Mouse (Mus musculus) hindbrain, embryonic 13.5 days (tissue): ENCODE results near the gene Sipa1l3. TPM values are rescaled to one million over a fixed set of nuclear protein-coding genes. Genes with fewer than 3 reads are reported as not detected.

Source experiments
- ATAC-seq: fragments of 200-750 bp; cut with Nextera tagmentation; 2 replicates; pipeline ENCODE4 v1.8.0; 2017; ENCODE audit warnings: moderate TSS enrichment; ENCODE audit not compliant: low FRiP score
- H3K27ac ChIP-seq: fragments of 300-500 bp; sonication (generic); 2 replicates; pipeline ENCODE4 v1.5.1; 2015; ENCODE audit warnings: inconsistent platforms, mild to moderate bottlenecking, moderate library complexity
- H3K27me3 ChIP-seq: fragments of 300-500 bp; sonication (generic); 2 replicates; pipeline ENCODE4 v1.6.1; 2015; ENCODE audit warnings: mild to moderate bottlenecking, inconsistent platforms
- H3K36me3 ChIP-seq: fragments of 300-500 bp; sonication (generic); 2 replicates; pipeline ENCODE4 v1.6.1; 2015; ENCODE audit warnings: mild to moderate bottlenecking, inconsistent platforms
- H3K4me1 ChIP-seq: fragments of 300-500 bp; sonication (generic); replicated peaks from 2 replicates; pipeline ENCODE4 v1.6.1; 2015; ENCODE audit warnings: inconsistent platforms
- H3K4me2 ChIP-seq: fragments of 300-500 bp; sonication (generic); 2 replicates; pipeline ENCODE4 v1.6.1; 2015; ENCODE audit warnings: inconsistent platforms, mild to moderate bottlenecking, moderate library complexity
- H3K4me3 ChIP-seq: fragments of 300-500 bp; sonication (generic); 2 replicates; pipeline ENCODE4 v1.5.1; 2015; ENCODE audit warnings: mild to moderate bottlenecking, inconsistent platforms
- H3K9ac ChIP-seq: fragments of 300-500 bp; sonication (generic); 2 replicates; pipeline ENCODE4 v1.6.1; 2015; ENCODE audit warnings: mild to moderate bottlenecking, inconsistent platforms
- H3K9me3 ChIP-seq: fragments of 300-500 bp; sonication (generic); 2 replicates; pipeline ENCODE4 v1.6.1; 2016; ENCODE audit warnings: inconsistent platforms
- WGBS: fragments of 180-500 bp; shearing (Covaris S2); methylation state at CpG from one replicate; pipeline ENCODE4 v1.1.7; 2015; 5-methylcytosine and 5-hydroxymethylcytosine counted together
- polyA plus RNA-seq: library from polyadenylated mRNA; unstranded; fragments of >200 nt; fragmentation: Nextera tagmentation; extraction: Ambion mirVana; gene quantifications from 2 replicates; pipeline ENCODE4 v1.2.1, GENCODE M21; 2015

Sipa1l3 gene
- polyA plus RNA-seq, 1 experiment from 2014 or later = 13.7 TPM

DNA sequence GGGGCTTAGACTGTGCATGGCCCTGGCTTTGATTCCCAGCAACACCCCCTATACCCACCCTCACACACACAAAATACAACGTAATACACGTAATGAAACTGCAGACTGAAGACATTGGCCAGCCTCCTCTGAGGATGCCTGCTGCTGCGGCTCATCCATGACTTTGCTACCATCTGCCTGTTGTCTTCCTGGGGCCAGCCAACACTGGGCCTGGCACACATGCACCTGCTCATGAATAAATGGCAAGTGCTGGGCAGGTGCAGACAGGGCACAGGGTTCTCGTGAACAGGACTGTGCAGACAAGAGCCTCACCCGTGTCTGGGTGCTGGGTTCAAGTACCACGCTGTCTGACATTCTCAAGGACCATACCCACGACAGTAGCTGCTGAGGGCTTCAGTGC, 174.7 kb downstream of the Sipa1l3 start:
- Histone ChIP-seq H3K36me3 (peaks cover 28% of the 10 kb centered on the region), H3K4me2 (no peak overlapping the region), H3K9me3 (no peaks in the 10 kb centered on the region), H3K27me3 (no peaks in the 10 kb centered on the region), H3K27ac (no peak overlapping the region), H3K4me1 (peaks cover 30% of the 10 kb centered on the region), H3K9ac (no peak overlapping the region), H3K4me3 (no peak overlapping the region)
- WGBS = 87% methylated on average over 7 of the region's 7 CpGs
- no peak for ATAC-seq

DNA sequence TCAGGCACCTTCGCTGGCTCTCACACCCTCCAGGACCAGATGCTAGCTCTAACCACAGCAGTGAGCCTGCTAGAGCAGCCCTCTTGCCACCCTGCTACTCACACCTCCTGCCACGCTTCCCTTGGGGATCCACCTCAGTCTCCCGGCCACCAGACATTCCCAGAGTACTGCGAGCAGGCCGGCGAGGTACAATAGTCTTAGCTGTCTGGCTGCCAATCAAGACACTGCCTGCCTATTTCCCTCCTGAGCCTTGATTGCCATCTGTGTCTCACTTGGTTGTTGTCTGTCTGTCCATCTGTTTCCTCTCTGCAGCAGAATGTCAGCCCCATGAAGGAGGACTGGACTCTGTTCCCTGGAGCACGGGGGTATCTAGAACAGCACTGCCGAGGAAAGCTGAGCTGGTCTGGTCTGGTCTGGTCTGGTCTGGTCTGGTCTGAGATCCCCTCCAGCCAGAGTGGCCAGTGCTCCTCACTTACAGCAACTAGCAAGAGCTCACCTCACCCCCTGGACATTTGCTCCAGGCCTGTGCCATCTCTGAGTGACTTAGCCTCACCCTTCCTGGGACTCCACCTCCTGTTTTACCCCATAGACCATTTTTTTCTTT, 175.8 kb downstream of the Sipa1l3 start:
- H3K9ac ChIP-seq = peak overlapping the region; percentile 39; the same call in 1 of the 2 replicates
- 43% methylated on average over 8 of the region's 8 CpGs for WGBS
- peak overlapping the region; percentile 68 for H3K27ac ChIP-seq
- H3K4me3 ChIP-seq = no peak overlapping the region
- peaks cover 28% of the 10 kb centered on the region for H3K36me3 ChIP-seq
- H3K4me1 ChIP-seq = peaks cover 28% of the 10 kb centered on the region
- H3K4me2 ChIP-seq = no peak overlapping the region
- no peaks in the 10 kb centered on the region for H3K27me3 ChIP-seq
- no peaks in the 10 kb centered on the region for H3K9me3 ChIP-seq
- ATAC-seq = no peak

- 57% methylated on average over 12 of the region's 12 CpGs for WGBS
- Histone ChIP-seq H3K9ac (no peak overlapping the region), H3K9me3 (no peaks in the 10 kb centered on the region), H3K36me3 (peaks cover 30% of the 10 kb centered on the region), H3K27ac (peak overlapping the region; percentile 68), H3K4me1 (peaks cover 23% of the 10 kb centered on the region), H3K27me3 (no peaks in the 10 kb centered on the region), H3K4me2 (no peak overlapping the region), H3K4me3 (no peak overlapping the region)
- ATAC-seq = no peak
Measured at GRCm38 (mm10) chr7:29341722-29342121, 176.7 kb downstream of the Sipa1l3 start.

GRCm38 (mm10) chr7:29340838-29341237, 177.6 kb downstream of the Sipa1l3 start:
- H3K36me3 ChIP-seq = peaks cover 26% of the 10 kb centered on the region
- H3K27me3 ChIP-seq = no peaks in the 10 kb centered on the region
- no peak for ATAC-seq
- H3K4me2 ChIP-seq = no peak overlapping the region
- no peaks in the 10 kb centered on the region for H3K9me3 ChIP-seq
- H3K27ac ChIP-seq = no peak overlapping the region
- H3K4me3 ChIP-seq = no peak overlapping the region
- 96% methylated on average over 8 of the region's 8 CpGs for WGBS
- peaks cover 16% of the 10 kb centered on the region for H3K4me1 ChIP-seq
- no peak overlapping the region for H3K9ac ChIP-seq

- Histone ChIP-seq H3K27ac (no peak overlapping the region), H3K36me3 (peaks cover 26% of the 10 kb centered on the region), H3K9me3 (no peaks in the 10 kb centered on the region), H3K4me1 (peaks cover 16% of the 10 kb centered on the region), H3K4me2 (no peak overlapping the region), H3K27me3 (no peaks in the 10 kb centered on the region), H3K9ac (no peak overlapping the region), H3K4me3 (no peak overlapping the region)
- WGBS = 94% methylated on average over 9 of the region's 9 CpGs
- no peak for ATAC-seq
Measured at GRCm38 (mm10) chr7:29340247-29340646, 178.2 kb downstream of the Sipa1l3 start.

- H3K4me2 ChIP-seq = no peak overlapping the region
- no peak for ATAC-seq
- H3K27me3 ChIP-seq = no peaks in the 10 kb centered on the region
- H3K9me3 ChIP-seq = no peaks in the 10 kb centered on the region
- H3K4me3 ChIP-seq = no peak overlapping the region
- 79% methylated on average over 14 of the region's 14 CpGs for WGBS
- H3K27ac ChIP-seq = no peak overlapping the region
- peaks cover 26% of the 10 kb centered on the region for H3K36me3 ChIP-seq
- peaks cover 17% of the 10 kb centered on the region for H3K4me1 ChIP-seq
- H3K9ac ChIP-seq = no peak overlapping the region
Measured at GRCm38 (mm10) chr7:29338984-29339679, 179.3 kb downstream of the Sipa1l3 start.

DNA sequence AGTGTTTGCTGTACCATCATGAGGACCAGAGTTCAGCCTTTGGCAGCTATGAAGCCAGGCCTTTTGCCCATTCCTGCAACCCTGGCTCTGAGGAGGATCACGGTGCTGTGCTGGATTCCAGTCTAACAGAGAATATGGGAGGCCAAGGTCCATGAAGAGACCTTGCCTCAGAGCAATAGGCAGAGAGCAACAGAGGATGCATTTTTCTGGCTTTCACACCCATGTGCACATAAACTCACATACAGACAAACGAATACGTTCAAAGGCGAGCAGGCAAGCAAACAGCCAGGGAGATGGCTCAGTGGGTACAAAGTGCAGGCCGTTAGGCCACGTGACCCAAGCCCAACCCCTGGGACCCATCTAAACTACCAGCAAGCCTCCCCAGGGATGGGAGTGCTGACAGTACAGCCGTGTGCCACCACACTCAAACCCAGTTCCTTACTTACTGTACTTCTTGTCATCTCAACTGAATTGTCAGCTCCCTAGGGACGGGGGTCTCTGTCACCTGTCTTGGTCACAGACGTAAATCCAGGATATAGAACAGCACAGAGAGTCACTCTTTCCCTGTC, 180.0 kb downstream of the Sipa1l3 start:
- H3K4me1 ChIP-seq = peaks cover 18% of the 10 kb centered on the region
- no peak for ATAC-seq
- H3K27ac ChIP-seq = 0 out of 2 replicates have a peak overlapping the region, but pooled peaks have one; percentile 2
- H3K36me3 ChIP-seq = peaks cover 26% of the 10 kb centered on the region
- H3K4me3 ChIP-seq = no peak overlapping the region
- H3K27me3 ChIP-seq = no peaks in the 10 kb centered on the region
- WGBS = 87% methylated on average over 9 of the region's 9 CpGs
- H3K9me3 ChIP-seq = no peaks in the 10 kb centered on the region
- no peak overlapping the region for H3K9ac ChIP-seq
- H3K4me2 ChIP-seq = no peak overlapping the region

- Histone ChIP-seq H3K4me2 (no peak overlapping the region), H3K4me3 (no peak overlapping the region), H3K36me3 (peaks cover 26% of the 10 kb centered on the region), H3K27ac (no peak overlapping the region), H3K9me3 (no peaks in the 10 kb centered on the region), H3K27me3 (no peaks in the 10 kb centered on the region), H3K9ac (no peak overlapping the region), H3K4me1 (peaks cover 16% of the 10 kb centered on the region)
- no peak for ATAC-seq
- 93% methylated on average over 2 of the region's 2 CpGs for WGBS
Measured at GRCm38 (mm10) chr7:29337766-29338165, 180.7 kb downstream of the Sipa1l3 start.

GRCm38 (mm10) chr7:29336795-29337319, 181.6 kb downstream of the Sipa1l3 start:
- Histone ChIP-seq H3K27ac (no peak overlapping the region), H3K4me2 (no peak overlapping the region), H3K36me3 (peaks cover 32% of the 10 kb centered on the region), H3K9me3 (no peaks in the 10 kb centered on the region), H3K9ac (no peak overlapping the region), H3K4me1 (peaks cover 7% of the 10 kb centered on the region), H3K4me3 (no peak overlapping the region), H3K27me3 (no peaks in the 10 kb centered on the region)
- WGBS = 63% methylated on average over 9 of the region's 9 CpGs
- no peak for ATAC-seq

- H3K4me3 ChIP-seq = no peak overlapping the region
- H3K9me3 ChIP-seq = no peaks in the 10 kb centered on the region
- no peaks in the 10 kb centered on the region for H3K27me3 ChIP-seq
- H3K36me3 ChIP-seq = peaks cover 40% of the 10 kb centered on the region
- no peak for ATAC-seq
- H3K4me2 ChIP-seq = no peak overlapping the region
- H3K27ac ChIP-seq = no peak overlapping the region
- H3K9ac ChIP-seq = no peak overlapping the region
- H3K4me1 ChIP-seq = 0 out of 2 replicates have a peak, but pooled peaks cover 2% of the 10 kb centered on the region
- 88% methylated on average over 6 of the region's 6 CpGs for WGBS
Measured at GRCm38 (mm10) chr7:29335841-29336671, 182.4 kb downstream of the Sipa1l3 start.

GRCm38 (mm10) chr7:29335276-29335675, 183.2 kb downstream of the Sipa1l3 start:
- H3K9ac ChIP-seq = 0 out of 2 replicates have a peak overlapping the region, but pooled peaks have one; percentile 1
- 0 out of 2 replicates have a peak, but pooled peaks cover 2% of the 10 kb centered on the region for H3K4me1 ChIP-seq
- H3K4me2 ChIP-seq = no peak overlapping the region
- no peak overlapping the region for H3K4me3 ChIP-seq
- H3K27ac ChIP-seq = no peak overlapping the region
- peaks cover 43% of the 10 kb centered on the region for H3K36me3 ChIP-seq
- ATAC-seq = no peak
- H3K9me3 ChIP-seq = no peaks in the 10 kb centered on the region
- H3K27me3 ChIP-seq = no peaks in the 10 kb centered on the region

GRCm38 (mm10) chr7:29334156-29334555, 184.3 kb downstream of the Sipa1l3 start:
- H3K4me3 ChIP-seq = no peak overlapping the region
- H3K4me1 ChIP-seq = 0 out of 2 replicates have a peak, but pooled peaks cover 2% of the 10 kb centered on the region
- no peak overlapping the region; the same call in 1 of the 2 replicates for H3K9ac ChIP-seq
- H3K27me3 ChIP-seq = no peaks in the 10 kb centered on the region
- WGBS = 57% methylated on average over 7 of the region's 7 CpGs
- H3K9me3 ChIP-seq = no peaks in the 10 kb centered on the region
- peak overlapping the region; percentile 30; the same call in 1 of the 2 replicates for H3K27ac ChIP-seq
- no peak for ATAC-seq
- H3K4me2 ChIP-seq = no peak overlapping the region
- peaks cover 51% of the 10 kb centered on the region for H3K36me3 ChIP-seq
